Mouse (Mus musculus): ENCODE results near the gene Gm11985. TPM values are rescaled to one million over a fixed set of nuclear protein-coding genes. Genes with fewer than 3 reads are reported as not detected.
A peak's percentile ranks its signal among the peaks of the same experiment; 100 is the strongest.

Gene Gm11985
- total RNA-seq, 2 experiments from 2014 or later = not detected

DNA sequence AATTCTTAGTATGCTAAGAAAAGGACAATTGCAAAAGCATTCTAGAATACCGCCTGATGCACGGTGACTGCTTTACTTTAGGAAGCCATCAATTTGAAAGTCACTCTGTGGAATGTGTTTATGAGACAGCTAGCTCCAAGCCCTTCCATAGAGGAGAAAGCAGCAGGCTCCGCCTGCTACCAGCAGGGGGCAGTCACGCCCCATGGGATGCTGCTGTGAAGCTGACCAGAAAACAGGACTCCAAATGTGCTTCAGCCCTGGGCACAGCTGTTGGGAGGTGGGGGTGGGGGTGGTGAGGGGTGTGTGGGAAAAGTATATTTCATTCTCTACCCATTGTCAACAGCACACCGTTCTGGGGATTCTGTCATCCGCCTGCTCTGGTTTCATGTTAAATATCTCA lies 22.0 kb upstream of the Gm11985 start:
- intact Hi-C loops (cut with DNase I; ENCODE audit: low total_unique reads) = loop anchor here (5.0 to 10.0 kb wide), 4 partner anchors 357 to 1197 kb away; no protein-coding TSS in a partner anchor
- peak; percentile 80 for DNase-seq

DNA sequence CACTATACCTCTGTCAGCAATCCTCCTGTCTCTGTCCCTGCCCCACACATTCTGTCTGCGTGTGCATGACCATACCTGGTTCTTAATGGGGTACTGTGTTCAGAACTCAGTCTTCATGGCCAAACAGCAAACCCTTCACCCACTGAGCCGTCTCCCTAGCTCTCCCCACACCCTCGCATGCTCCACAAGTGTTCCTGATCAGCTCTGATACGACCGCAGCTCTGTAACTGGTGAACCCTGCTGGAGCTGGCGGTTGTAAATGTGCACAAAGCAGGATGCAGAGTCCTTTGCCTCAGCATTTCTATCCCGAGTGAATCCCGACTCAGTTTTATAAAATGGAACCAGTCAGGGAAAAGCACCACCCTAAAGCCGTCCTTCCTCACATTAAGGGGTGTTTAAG lies 15.5 kb upstream of the Gm11985 start:
- no peak for DNase-seq
- intact Hi-C loops (cut with DNase I; ENCODE audit: low total_unique reads) = no loop called here

DNA sequence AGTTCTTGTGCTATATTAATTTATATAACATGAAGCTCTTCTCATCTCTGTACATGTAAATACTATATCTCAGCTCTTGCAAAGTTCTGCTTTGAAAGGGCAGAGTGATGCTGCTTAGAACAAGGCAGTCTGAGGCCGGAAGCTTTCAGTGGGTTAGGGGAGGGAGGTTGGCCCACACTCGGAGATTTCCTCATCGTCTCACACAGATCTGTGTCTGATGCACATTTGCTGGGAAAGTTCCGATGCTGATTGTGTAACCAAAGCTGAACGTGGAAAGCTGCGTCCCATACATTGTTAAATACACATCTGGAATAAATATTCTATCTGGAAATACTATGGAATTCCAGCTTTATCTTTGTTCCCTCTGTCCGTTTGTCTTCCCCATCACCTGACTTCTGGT lies 13.8 kb upstream of the Gm11985 start:
- DNase-seq = no peak
- intact Hi-C loops (cut with DNase I; ENCODE audit: low total_unique reads) = no loop called here

DNA sequence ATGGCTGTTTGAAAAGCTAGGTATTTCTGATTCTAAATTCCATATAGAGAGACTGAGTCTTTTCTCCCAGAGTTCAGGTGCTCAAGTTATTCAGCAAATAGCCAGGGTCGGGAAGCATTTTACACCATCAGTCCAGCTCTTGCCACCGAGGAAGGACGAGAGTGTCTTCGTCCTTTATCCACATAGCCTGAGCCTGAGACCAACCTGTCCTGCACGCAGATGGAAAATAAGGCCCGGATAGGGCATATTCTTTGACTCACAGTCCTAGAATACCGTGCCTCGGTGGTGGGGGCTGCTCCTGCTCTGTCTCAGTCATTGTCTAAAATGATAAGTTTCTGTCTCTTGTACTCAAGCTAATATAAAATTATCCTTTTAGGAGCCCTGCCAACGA lies 12.0 kb upstream of the Gm11985 start:
- no peak for DNase-seq
- intact Hi-C loops (cut with DNase I; ENCODE audit: low total_unique reads) = no loop called here

DNA sequence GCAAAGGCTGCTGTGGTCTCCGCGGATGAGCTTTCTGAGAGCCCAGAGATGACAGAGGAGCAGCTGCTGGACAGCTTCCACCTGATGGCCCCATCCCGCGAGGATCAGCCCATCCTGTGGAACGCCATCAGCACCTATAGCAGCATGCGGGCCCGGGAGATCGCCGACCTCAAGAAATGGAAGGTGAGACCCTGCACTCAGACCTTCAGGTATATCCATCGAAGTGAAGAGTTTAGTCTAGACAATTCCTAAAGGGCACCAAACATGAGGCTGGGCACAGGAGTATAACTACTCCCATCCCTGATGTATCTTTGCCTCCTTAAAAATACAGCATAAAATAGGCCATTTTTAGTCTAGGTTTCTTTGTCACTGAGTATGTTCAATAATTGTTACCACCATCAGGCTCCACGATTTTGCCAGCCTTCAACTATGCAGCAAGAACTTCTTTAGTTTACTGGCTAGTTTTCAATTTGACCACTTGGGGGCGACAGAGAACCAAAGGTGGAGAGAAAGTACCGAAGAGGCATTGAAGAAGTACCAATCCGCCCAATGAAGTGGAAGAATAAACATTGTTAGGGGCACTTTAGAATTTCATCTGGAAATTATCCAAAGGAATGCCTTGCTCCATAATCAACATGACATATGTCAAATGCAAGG lies 11.5 kb upstream of the Gm11985 start:
- peak; percentile 38 for DNase-seq
- intact Hi-C loops (cut with DNase I; ENCODE audit: low total_unique reads) = no loop called here

DNA sequence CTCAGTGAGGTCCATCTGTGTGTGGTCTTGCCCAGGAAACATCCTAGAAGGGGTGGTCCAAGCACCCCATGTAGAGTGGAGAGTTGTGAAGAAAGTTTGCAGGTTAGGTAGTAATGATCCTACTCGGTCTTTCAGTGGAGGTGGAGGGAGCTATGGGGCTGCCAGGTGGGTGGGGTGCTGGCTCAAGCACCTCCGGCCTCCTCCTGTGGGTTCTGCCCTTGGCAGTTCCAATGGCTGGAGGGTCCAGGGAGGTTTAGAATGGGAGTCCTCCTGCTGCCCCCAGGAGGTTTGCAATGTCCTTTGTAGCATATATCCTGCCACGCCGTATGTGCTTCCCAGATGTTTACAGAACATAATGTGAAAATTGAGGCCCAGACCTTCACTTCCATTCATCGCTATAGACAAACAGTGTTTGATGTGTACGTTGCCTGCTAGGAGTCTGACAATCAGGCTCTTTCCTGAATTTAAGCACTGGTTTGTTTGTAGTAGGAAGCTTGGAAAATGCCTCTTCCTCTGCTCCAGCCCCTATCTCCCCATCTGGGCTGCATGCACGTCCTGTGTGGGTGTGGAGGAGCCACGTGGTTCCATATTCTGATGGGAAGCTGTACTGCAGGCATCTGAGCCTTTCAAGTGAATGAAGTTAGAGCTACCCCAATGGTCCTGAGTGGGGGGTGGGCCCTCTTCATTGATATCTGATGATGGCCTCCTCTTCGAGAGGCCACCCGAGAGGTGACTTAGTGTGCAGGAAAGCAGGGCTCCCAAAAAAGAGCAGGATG lies 10.3 kb upstream of the Gm11985 start:
- no peak for DNase-seq
- intact Hi-C loops (cut with DNase I; ENCODE audit: low total_unique reads) = no loop called here

DNA sequence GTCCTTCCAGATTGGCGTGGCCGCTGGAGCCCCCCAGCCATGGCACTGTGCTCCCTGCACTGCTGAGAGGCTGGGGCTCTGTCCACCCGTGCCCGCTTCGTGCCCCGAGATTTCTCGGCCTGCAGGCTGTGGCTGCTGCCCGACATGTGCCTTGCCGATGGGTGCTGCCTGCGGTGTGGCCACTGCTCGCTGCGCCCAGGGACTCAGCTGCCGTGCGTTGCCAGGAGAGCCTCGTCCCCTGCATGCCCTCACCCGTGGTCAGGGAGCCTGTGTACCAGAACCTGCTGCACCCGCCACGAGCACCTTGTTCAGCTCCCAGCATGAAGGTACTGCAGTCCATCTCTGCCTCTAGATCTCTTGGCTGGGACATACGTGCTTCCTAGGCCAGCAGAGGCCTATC lies 9.6 kb upstream of the Gm11985 start:
- intact Hi-C loops (cut with DNase I; ENCODE audit: low total_unique reads) = no loop called here

DNA sequence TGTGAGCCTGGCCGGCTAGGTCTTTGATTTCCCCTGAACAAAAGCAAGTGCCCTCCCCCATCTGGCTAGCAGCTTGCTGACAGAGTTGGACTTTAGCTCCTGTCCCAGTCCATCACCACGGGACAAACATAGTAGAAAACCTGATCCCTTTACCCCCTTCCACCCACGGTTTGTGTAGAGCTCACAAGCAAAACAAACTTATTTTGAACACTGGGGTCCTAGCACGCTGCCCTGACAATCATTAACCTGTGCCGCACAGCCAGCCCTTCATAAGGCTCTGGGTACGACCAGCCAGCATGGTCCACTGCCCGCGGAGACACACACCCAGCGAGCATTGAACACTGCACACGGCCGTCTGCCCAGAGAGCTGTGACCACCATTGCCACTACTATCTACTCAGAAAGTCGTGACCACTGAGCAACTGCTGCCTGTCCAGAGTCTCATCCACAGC lies 9.1 kb upstream of the Gm11985 start, which contains the start of gene Igfbp1:
Gene Igfbp1, plus strand, starts transcription at position 292 of the 451 bp plus-strand sequence.
- intact Hi-C loops (cut with DNase I; ENCODE audit: low total_unique reads) = no loop called here
- no peak for DNase-seq

More for the DNA sequence above, 9.6 kb upstream of the Gm11985 start:
- DNase-seq = no peak

DNA sequence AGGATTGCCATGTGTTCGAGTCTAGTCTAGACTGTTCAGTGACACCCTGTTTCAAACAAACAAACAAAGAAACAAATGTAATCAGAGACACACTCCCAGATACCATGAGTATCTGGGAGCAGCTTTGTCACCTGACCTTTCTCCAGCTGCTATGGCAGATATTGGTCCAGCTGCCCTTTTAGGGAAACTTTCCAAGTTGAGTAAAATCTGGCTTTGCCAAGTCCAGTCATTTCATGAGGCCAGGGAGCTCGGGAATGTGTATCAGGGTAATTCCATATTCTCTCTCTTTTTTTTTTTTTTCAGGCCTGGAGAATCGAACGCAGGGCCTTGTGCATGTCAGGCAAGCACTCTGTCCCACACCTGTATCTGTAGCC lies 6.9 kb upstream of the Gm11985 start:
- no peak for DNase-seq
- intact Hi-C loops (cut with DNase I; ENCODE audit: low total_unique reads) = no loop called here

DNA sequence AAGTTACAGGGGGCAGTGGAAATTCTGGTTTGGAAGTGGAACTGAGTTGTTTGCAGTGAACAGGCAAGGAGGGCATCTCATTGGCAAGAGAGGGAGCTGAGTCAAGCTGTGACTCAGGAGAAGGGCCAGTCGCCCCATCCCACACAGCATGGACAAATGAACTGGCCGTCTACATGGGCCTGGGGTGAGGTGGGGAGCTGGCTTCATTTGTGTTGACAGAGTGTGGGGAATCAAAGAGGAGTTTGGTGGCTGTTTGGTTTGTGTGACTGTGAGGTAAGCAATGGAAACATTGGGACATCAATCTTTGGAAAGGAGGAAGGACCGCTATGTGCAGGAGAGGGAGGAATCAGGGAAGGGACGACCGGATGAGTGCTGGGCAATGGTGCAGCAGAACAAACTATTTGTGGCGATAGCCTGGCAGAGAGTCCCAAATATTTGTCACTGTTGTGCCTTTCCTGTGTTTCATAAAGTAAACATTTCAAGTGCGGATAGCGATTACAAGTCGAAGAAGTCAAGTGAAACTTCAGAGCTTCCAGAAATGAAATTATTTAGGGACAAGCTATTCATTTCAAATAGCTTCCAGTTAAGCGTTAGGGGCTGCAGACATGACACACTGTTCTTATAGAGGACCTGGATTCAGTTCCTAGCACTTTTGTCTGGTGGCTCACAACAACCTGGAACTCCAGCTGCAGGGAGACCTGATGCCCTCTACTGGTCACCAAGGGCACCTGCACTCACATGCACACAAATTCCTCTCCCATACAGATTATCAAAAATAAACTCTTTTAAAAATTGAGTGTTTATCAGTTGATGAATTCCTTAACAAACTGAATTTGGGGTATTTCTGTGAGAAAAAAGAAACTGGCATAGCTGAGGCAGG lies 6.3 kb upstream of the Gm11985 start:
- DNase-seq = no peak
- intact Hi-C loops (cut with DNase I; ENCODE audit: low total_unique reads) = no loop called here

DNA sequence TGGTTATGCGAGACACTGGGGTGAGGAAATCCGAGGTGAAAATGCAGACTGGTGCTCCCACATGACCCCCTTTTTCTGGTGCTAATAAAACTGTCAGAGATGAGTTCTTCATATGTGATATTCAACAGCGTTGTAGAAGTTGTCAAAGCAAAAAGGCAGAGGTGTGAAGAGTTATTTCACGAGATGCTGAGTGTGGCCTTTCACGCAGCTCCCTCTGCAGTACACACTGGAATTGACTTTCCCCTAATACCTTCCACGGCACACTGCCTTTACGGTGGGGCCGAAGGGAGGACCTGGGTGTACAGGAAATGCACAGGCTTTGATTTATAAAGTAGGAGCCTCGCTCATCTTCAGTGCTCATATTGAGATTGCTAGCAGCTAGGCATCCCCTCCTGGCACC lies 4.8 kb upstream of the Gm11985 start:
- DNase-seq = no peak
- intact Hi-C loops (cut with DNase I; ENCODE audit: low total_unique reads) = no loop called here

DNA sequence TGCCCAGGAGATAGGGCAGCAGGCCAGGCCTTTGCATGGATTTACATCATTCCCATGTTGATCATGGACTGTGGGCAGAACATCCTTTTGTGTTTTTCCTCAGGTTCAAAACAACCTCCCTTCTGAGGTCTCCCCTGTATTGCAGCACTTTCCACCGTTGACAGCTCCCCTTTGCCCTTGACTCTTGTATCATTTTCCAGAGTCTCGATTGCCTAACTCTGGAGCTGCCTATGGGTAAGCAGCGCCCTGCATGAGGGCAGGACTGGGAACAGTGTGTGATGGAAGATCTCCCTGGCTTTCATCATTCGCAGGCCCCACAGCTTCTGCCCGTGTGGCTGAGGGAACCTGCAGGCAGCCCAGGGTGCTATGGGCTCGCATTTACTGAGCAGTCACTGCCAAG lies 4.3 kb upstream of the Gm11985 start:
- no peak for DNase-seq
- intact Hi-C loops (cut with DNase I; ENCODE audit: low total_unique reads) = no loop called here

DNA sequence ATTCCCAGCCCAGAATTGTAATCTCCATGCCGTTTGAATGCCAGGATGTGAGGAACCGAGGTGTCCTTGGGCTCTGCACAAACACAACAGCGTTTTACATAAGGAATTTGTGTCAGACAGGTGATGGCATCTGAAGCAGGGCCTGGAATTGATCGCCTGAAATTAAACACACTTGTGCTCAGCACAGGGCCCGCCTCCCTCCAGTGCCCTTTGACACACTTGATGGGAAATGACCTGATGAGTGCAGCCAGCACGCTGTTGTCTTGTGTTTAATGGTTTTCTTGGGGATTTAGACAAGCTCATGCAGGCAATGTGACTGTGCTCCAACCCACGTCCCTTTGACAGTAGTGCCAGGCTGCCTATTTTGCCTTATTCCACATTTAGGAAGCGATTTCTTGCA lies 897 bp downstream of the Gm11985 start:
- intact Hi-C loops (cut with DNase I; ENCODE audit: low total_unique reads) = loop anchor here (10.0 kb wide), 1 partner anchor 1667 kb away; no protein-coding TSS in a partner anchor
- DNase-seq = no peak

DNA sequence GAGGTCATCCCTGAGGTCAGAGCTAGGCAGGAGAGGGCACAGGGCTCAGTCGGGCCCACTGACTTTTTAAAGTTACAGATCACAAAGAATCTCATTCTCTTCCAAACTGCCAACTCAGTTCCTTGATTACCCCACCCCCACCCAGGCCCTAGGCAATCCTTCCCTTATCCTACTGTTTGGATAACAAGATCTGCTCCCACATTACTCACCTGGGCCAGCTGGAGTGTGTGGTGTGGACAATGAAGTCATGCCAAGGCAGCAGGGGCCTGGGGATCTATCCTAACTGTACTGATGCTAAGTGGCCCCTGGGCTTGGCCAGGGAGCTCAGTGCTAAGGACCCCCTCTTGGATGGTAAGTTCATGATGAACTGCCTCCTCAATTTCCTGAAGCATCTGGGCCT lies 3.9 kb downstream of the Gm11985 start:
- intact Hi-C loops (cut with DNase I; ENCODE audit: low total_unique reads) = loop anchor here (10.0 kb wide), 1 partner anchor 1670 kb away; no protein-coding TSS in a partner anchor
- no peak for DNase-seq

DNA sequence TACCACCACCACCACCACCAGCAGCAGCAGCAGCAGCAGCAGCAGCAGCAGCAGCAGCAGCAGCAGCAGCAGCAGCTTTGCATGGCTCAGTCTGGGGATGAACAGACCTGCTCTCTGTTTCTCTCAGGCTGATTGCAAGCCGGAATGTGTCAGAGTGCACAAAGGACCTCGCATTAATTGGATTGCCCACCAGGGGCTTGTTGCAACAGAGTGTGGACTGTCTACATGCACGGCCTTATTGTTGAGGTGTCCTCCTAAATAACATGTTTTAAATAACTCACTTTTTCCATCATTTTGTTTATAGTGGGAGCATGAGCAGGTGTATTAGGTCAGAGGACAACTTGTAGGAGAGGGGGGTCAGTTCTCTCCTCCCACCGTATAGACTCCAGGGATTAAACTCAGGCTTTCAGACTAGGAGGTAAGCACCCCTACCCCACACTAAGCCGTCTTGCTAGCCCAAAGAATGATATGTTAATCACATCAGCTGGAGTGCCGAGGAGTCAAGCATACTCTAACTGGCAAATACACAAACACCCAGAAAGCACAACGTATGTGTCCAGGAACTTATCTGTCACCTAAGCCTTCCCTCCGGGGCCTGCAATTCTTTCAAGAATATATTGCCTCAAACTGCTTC lies 5.8 kb downstream of the Gm11985 start:
- intact Hi-C loops (cut with DNase I; ENCODE audit: low total_unique reads) = loop anchor here (10.0 kb wide), 1 partner anchor 1672 kb away; no protein-coding TSS in a partner anchor

DNA sequence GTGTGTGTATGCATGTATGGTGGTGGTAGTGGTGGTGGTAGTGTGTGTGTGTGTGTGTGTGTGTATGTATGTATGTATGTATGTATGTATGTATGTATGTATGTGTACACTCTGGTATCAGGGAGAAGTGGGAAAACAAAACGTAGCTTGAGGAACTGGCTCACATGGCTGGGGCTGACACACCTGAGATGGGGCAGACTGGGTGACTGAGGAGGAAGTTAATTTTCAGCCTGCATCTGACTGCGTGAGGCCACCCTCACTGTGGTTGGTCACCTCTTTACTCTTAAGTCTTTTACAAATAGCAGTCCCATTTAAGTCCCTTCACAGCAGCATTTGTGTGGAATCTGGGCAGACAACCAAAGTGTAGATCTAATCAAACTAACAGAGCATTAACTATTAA lies 9.1 kb downstream of the Gm11985 start:
- DNase-seq = no peak
- intact Hi-C loops (cut with DNase I; ENCODE audit: low total_unique reads) = no loop called here

More for the DNA sequence above, 5.8 kb downstream of the Gm11985 start:
- DNase-seq = no peak

DNA sequence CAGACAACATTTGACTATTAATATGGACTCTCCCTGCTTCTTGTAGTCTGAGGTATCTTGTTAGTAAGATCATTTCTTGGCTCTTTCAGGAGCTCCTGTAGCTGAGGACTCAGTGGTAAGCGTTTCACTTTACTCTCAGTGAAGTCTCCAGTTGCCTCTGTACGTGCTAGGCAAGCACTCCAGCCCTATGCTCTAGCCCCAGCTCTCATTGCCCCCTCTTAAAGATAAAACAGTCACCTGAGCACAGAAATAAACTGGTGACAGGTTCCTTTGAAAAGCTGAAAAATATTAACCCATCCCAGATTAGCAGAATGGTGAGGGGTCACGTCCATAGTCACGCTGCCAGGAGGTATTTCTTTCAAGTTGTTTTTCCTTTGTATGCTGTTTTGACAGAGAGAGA lies 9.6 kb downstream of the Gm11985 start:
- intact Hi-C loops (cut with DNase I; ENCODE audit: low total_unique reads) = no loop called here
- no peak for DNase-seq

DNA sequence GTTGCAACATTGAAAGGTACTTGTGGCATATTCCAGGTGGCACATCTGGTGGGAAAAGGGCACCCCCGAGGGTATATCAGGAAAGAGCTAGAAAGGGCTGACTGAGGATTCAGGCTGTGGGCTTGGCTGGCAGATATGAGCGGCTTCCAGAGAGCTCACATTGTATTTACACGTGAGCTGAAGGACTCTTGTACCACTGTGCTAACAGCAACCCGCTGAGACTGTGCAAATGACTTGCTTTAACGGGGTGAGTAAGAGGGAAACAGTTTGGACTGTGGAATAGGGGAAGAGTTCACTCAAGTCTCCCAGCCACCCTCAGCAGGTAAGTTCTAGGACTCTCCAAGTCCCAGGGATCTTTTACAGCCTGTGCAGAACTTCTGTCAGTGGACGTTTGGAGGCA lies 14.7 kb downstream of the Gm11985 start:
- intact Hi-C loops (cut with DNase I; ENCODE audit: low total_unique reads) = no loop called here
- DNase-seq = no peak

DNA sequence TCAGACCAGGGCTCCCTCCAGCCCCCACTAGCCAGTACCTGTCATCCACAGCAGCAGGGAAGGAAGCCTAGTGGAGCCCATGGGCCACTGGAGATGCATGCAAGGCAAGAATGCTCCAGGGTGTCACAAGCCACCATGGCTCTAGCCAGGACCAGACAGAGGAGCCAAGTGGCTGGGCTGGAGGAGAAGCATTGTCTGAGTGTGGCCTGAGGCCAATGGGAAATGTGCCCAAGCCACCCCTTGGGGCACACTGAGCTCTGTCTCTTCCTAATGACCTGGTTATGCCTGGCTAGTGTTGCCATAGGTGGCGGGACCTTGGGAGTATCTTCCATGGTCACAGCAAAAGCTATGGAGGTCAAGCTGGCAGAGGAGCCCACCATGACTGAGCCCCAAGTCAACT lies 18.7 kb downstream of the Gm11985 start:
- no peak for DNase-seq
- intact Hi-C loops (cut with DNase I; ENCODE audit: low total_unique reads) = loop anchor here (5.0 kb wide), 1 partner anchor 287 kb away; no protein-coding TSS in a partner anchor
